Mouse (Mus musculus): Measurements from ENCODE around the gene Slc36a2. TPM values are rescaled to one million over a fixed set of nuclear protein-coding genes. Genes with fewer than 3 reads are reported as not detected.

The Slc36a2 gene
- 39.3 and 51.1 TPM in 2 replicates for polyA plus RNA-seq (2015; fragmentation: Nextera tagmentation; extraction: Ambion mirVana)

- WGBS (ENCODE audit: insufficient replicate concordance) = 32% methylated on average over 10 of the region's 10 CpGs
- H3K4me1 ChIP-seq (ENCODE audit: control insufficient read depth, low read depth, low read length) = no peaks in the 10 kb centered on the region; the same call in 1 of the 2 replicates
- peak within 1 kb of the TSS; percentile 38 for H3K4me2 ChIP-seq (ENCODE audit: low read depth, low read length)
- peak within 1 kb of the TSS; percentile 77 for H3K27ac ChIP-seq (ENCODE audit: low read length)
- peak; percentile 51; the same call in 1 of the 2 replicates for ATAC-seq (ENCODE audit: low read depth)
- H3K4me3 ChIP-seq (ENCODE audit: low read depth, low read length) = peak within 1 kb of the TSS; percentile 50
- H3K9ac ChIP-seq (ENCODE audit: low read depth, low read length) = peak within 1 kb of the TSS; percentile 32; the same call in 1 of the 2 replicates
- no peaks in the 10 kb centered on the region for H3K36me3 ChIP-seq (ENCODE audit: control insufficient read depth, insufficient read depth)
- H3K9me3 ChIP-seq (replicated peaks; ENCODE audit: control insufficient read depth, low read length) = no peaks in the 10 kb centered on the region
- no peaks in the 10 kb centered on the region for H3K27me3 ChIP-seq (ENCODE audit: control insufficient read depth, insufficient read depth, low read depth, low read length)
Observed at GRCm38 (mm10) chr11:55184733-55185291, at the start of gene Slc36a2. Gene Slc36a2 (minus strand): TSS chr11:55185077.

DNA sequence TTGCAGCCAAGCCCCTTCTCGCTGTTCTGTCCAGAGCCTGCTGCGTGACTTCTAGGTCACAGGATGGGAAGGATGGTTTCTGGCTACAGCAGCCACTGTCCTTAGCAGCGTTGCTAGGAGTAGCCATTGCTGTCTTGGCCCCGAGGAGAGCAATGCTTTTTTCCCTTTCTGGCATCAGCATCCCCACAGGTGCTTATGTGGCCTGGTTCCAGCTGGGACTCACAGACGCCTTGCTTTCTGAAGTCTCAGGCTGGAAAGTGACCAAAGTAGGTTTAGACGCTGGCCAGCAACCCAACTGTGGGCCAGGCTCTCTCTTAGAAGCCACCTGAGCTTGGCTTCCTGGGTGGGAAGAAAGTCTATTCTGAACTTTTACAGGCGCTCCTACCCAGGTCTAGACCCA, 49.4 kb upstream of the Slc36a2 start:
- H3K27ac ChIP-seq (ENCODE audit: low read length) = no peak overlapping the region
- no peak overlapping the region for H3K4me3 ChIP-seq (ENCODE audit: low read depth, low read length)
- ATAC-seq (ENCODE audit: low read depth) = no peak
- WGBS (ENCODE audit: insufficient replicate concordance) = 72% methylated on average over 7 of the region's 7 CpGs
- H3K36me3 ChIP-seq (ENCODE audit: control insufficient read depth, insufficient read depth) = peaks cover 6% of the 10 kb centered on the region
- no peaks in the 10 kb centered on the region for H3K4me1 ChIP-seq (ENCODE audit: control insufficient read depth, low read depth, low read length)
- no peak overlapping the region for H3K9ac ChIP-seq (ENCODE audit: low read depth, low read length)
- no peak overlapping the region for H3K4me2 ChIP-seq (ENCODE audit: low read depth, low read length)
- H3K9me3 ChIP-seq (replicated peaks; ENCODE audit: control insufficient read depth, low read length) = no peaks in the 10 kb centered on the region
- no peaks in the 10 kb centered on the region for H3K27me3 ChIP-seq (ENCODE audit: control insufficient read depth, insufficient read depth, low read depth, low read length)

DNA sequence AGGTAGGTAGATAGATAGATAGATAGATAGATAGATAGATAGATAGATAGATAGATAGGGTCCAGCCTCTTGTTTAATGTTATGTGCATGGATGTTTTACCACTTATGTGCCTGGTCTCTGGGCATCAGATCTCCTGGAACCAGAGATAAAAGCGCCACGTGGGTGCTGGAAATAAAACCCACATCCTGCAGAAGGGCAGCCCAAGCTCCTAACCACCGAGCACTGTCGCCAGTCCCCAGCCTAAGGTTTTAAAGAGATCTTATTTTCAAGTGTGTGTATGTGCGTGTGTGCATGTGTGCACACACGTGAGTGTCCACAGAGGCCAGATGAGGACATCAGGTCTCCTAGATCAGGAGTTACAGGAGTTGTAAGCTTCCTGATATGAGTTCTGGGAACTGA, 46.2 kb upstream of the Slc36a2 start:
- ATAC-seq (ENCODE audit: low read depth) = no peak
- peaks cover 6% of the 10 kb centered on the region for H3K36me3 ChIP-seq (ENCODE audit: control insufficient read depth, insufficient read depth)
- H3K4me2 ChIP-seq (ENCODE audit: low read depth, low read length) = no peak overlapping the region
- no peak overlapping the region for H3K9ac ChIP-seq (ENCODE audit: low read depth, low read length)
- H3K27me3 ChIP-seq (ENCODE audit: control insufficient read depth, insufficient read depth, low read depth, low read length) = no peaks in the 10 kb centered on the region
- 36% methylated on average over 6 of the region's 6 CpGs for WGBS (ENCODE audit: insufficient replicate concordance)
- no peak overlapping the region for H3K4me3 ChIP-seq (ENCODE audit: low read depth, low read length)
- no peaks in the 10 kb centered on the region for H3K9me3 ChIP-seq (replicated peaks; ENCODE audit: control insufficient read depth, low read length)
- H3K27ac ChIP-seq (ENCODE audit: low read length) = no peak overlapping the region
- H3K4me1 ChIP-seq (ENCODE audit: control insufficient read depth, low read depth, low read length) = no peaks in the 10 kb centered on the region

DNA sequence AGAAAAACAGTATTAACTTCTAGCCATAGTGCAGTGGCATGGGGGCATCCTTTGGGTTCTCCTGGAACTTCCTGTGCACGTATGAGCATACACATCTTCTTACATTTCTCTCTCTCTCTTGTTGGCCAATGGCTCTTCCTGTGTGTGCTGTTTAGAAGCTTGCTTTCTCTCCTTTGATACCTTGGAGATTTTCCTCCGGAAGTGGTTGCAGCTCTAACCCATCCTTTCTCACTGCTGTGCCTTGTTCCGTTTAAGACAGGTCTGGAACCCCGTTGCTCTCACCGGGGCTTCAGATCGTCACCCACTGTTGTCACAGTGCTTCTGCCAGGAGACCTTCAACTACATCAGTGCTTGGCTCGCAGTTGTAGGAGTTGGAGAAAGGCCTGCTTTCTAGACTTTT, 36.4 kb upstream of the Slc36a2 start:
- no peaks in the 10 kb centered on the region for H3K27me3 ChIP-seq (ENCODE audit: control insufficient read depth, insufficient read depth, low read depth, low read length)
- no peak overlapping the region for H3K4me2 ChIP-seq (ENCODE audit: low read depth, low read length)
- peaks cover 4% of the 10 kb centered on the region; the same call in 1 of the 2 replicates for H3K36me3 ChIP-seq (ENCODE audit: control insufficient read depth, insufficient read depth)
- ATAC-seq (ENCODE audit: low read depth) = no peak
- no peaks in the 10 kb centered on the region; the same call in 1 of the 2 replicates for H3K4me1 ChIP-seq (ENCODE audit: control insufficient read depth, low read depth, low read length)
- no peaks in the 10 kb centered on the region for H3K9me3 ChIP-seq (replicated peaks; ENCODE audit: control insufficient read depth, low read length)
- no peak overlapping the region for H3K4me3 ChIP-seq (ENCODE audit: low read depth, low read length)
- H3K9ac ChIP-seq (ENCODE audit: low read depth, low read length) = no peak overlapping the region
- 68% methylated on average over 7 of the region's 7 CpGs for WGBS (ENCODE audit: insufficient replicate concordance)
- no peak overlapping the region for H3K27ac ChIP-seq (ENCODE audit: low read length)

- ATAC-seq (ENCODE audit: low read depth) = no peak
- no peaks in the 10 kb centered on the region for H3K9me3 ChIP-seq (replicated peaks; ENCODE audit: control insufficient read depth, low read length)
- H3K27ac ChIP-seq (ENCODE audit: low read length) = peak overlapping the region; percentile 78; the same call in 1 of the 2 replicates
- H3K27me3 ChIP-seq (ENCODE audit: control insufficient read depth, insufficient read depth, low read depth, low read length) = no peaks in the 10 kb centered on the region
- 59% methylated on average over 3 of the region's 3 CpGs for WGBS (ENCODE audit: insufficient replicate concordance)
- no peak overlapping the region for H3K4me2 ChIP-seq (ENCODE audit: low read depth, low read length)
- no peak overlapping the region for H3K9ac ChIP-seq (ENCODE audit: low read depth, low read length)
- H3K4me3 ChIP-seq (ENCODE audit: low read depth, low read length) = no peak overlapping the region
- H3K4me1 ChIP-seq (ENCODE audit: control insufficient read depth, low read depth, low read length) = peaks cover 10% of the 10 kb centered on the region
- H3K36me3 ChIP-seq (ENCODE audit: control insufficient read depth, insufficient read depth) = no peaks in the 10 kb centered on the region
Observed at GRCm38 (mm10) chr11:55218473-55218872, 33.6 kb upstream of the Slc36a2 start.

GRCm38 (mm10) chr11:55217880-55218279, 33.0 kb upstream of the Slc36a2 start:
- no peak overlapping the region for H3K4me3 ChIP-seq (ENCODE audit: low read depth, low read length)
- peak overlapping the region; percentile 78 for H3K27ac ChIP-seq (ENCODE audit: low read length)
- no peaks in the 10 kb centered on the region for H3K36me3 ChIP-seq (ENCODE audit: control insufficient read depth, insufficient read depth)
- no peak overlapping the region for H3K4me2 ChIP-seq (ENCODE audit: low read depth, low read length)
- H3K9ac ChIP-seq (ENCODE audit: low read depth, low read length) = 0 out of 2 replicates have a peak overlapping the region, but pooled peaks have one; percentile 14
- 69% methylated on average over 7 of the region's 7 CpGs for WGBS (ENCODE audit: insufficient replicate concordance)
- no peaks in the 10 kb centered on the region for H3K9me3 ChIP-seq (replicated peaks; ENCODE audit: control insufficient read depth, low read length)
- ATAC-seq (ENCODE audit: low read depth) = 0 out of 2 replicates have a peak, but pooled peaks have one; percentile 6
- peaks cover 10% of the 10 kb centered on the region for H3K4me1 ChIP-seq (ENCODE audit: control insufficient read depth, low read depth, low read length)
- H3K27me3 ChIP-seq (ENCODE audit: control insufficient read depth, insufficient read depth, low read depth, low read length) = no peaks in the 10 kb centered on the region

GRCm38 (mm10) chr11:55217418-55217817, 32.5 kb upstream of the Slc36a2 start:
- no peak overlapping the region for H3K4me3 ChIP-seq (ENCODE audit: low read depth, low read length)
- H3K4me2 ChIP-seq (ENCODE audit: low read depth, low read length) = no peak overlapping the region
- no peak overlapping the region for H3K9ac ChIP-seq (ENCODE audit: low read depth, low read length)
- no peaks in the 10 kb centered on the region for H3K9me3 ChIP-seq (replicated peaks; ENCODE audit: control insufficient read depth, low read length)
- ATAC-seq (ENCODE audit: low read depth) = peak; percentile 88
- H3K27me3 ChIP-seq (ENCODE audit: control insufficient read depth, insufficient read depth, low read depth, low read length) = no peaks in the 10 kb centered on the region
- peaks cover 10% of the 10 kb centered on the region for H3K4me1 ChIP-seq (ENCODE audit: control insufficient read depth, low read depth, low read length)
- H3K36me3 ChIP-seq (ENCODE audit: control insufficient read depth, insufficient read depth) = no peaks in the 10 kb centered on the region
- H3K27ac ChIP-seq (ENCODE audit: low read length) = peak overlapping the region; percentile 78
- 60% methylated on average over 4 of the region's 4 CpGs for WGBS (ENCODE audit: insufficient replicate concordance)

- Histone ChIP-seq H3K27me3 (ENCODE audit: control insufficient read depth, insufficient read depth, low read depth, low read length) (no peaks in the 10 kb centered on the region), H3K36me3 (ENCODE audit: control insufficient read depth, insufficient read depth) (no peaks in the 10 kb centered on the region), H3K4me2 (ENCODE audit: low read depth, low read length) (no peak overlapping the region), H3K9ac (ENCODE audit: low read depth, low read length) (no peak overlapping the region), H3K4me1 (ENCODE audit: control insufficient read depth, low read depth, low read length) (peaks cover 10% of the 10 kb centered on the region), H3K4me3 (ENCODE audit: low read depth, low read length) (no peak overlapping the region), H3K9me3 (replicated peaks; ENCODE audit: control insufficient read depth, low read length) (no peaks in the 10 kb centered on the region), H3K27ac (ENCODE audit: low read length) (peak overlapping the region; percentile 28; the same call in 1 of the 2 replicates)
- no peak for ATAC-seq (ENCODE audit: low read depth)
- 79% methylated on average over 13 of the region's 13 CpGs for WGBS (ENCODE audit: insufficient replicate concordance)
Observed at GRCm38 (mm10) chr11:55216830-55217229, 32.0 kb upstream of the Slc36a2 start.

DNA sequence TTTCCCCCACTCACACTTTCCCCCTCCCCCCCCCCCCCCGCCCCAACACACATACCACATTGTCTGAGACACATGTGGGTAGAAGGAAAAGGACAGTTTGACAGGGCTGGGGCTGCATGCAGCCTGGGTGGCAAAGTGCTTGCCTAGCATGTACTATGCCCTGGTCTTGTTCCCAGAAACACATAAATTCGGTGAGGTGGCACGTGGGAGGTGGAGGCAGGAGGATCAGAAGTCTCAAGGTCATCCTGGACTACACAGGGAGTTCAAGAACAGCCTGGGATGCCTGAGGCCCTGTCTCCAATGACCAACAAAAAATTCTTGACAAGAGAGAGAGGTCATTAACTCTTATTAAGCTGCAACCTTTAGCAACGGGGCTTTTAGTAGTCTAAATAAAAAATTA, 31.2 kb upstream of the Slc36a2 start:
- 64% methylated on average over 3 of the region's 4 CpGs for WGBS (ENCODE audit: insufficient replicate concordance)
- H3K27me3 ChIP-seq (ENCODE audit: control insufficient read depth, insufficient read depth, low read depth, low read length) = no peaks in the 10 kb centered on the region
- no peaks in the 10 kb centered on the region for H3K9me3 ChIP-seq (replicated peaks; ENCODE audit: control insufficient read depth, low read length)
- no peak overlapping the region for H3K4me3 ChIP-seq (ENCODE audit: low read depth, low read length)
- peaks cover 13% of the 10 kb centered on the region for H3K4me1 ChIP-seq (ENCODE audit: control insufficient read depth, low read depth, low read length)
- no peak overlapping the region for H3K27ac ChIP-seq (ENCODE audit: low read length)
- no peak overlapping the region for H3K9ac ChIP-seq (ENCODE audit: low read depth, low read length)
- ATAC-seq (ENCODE audit: low read depth) = no peak
- H3K36me3 ChIP-seq (ENCODE audit: control insufficient read depth, insufficient read depth) = no peaks in the 10 kb centered on the region
- H3K4me2 ChIP-seq (ENCODE audit: low read depth, low read length) = no peak overlapping the region

Data from liver, embryonic 16.5 days (tissue).